Mouse (Mus musculus) E14TG2a.4 (cell line): Measurements from ENCODE around the gene Fbxo48.

Experiments
- H3K27me3 ChIP-seq: 2 replicates; pipeline ENCODE4 v1.6.1; 2014; ENCODE audit warnings: low read length, control low read depth; ENCODE audit not compliant: insufficient read depth
- H3K36me3 ChIP-seq: 2 replicates; pipeline ENCODE4 v1.6.1; 2014; ENCODE audit warnings: low read length, control low read depth; ENCODE audit not compliant: insufficient read depth
- H3K4me1 ChIP-seq: replicated peaks from 2 replicates; pipeline ENCODE4 v1.6.1; 2014; ENCODE audit warnings: low read depth, low read length, control low read depth
- H3K4me3 ChIP-seq: replicated peaks from 2 replicates; pipeline ENCODE4 v1.5.1; 2014; ENCODE audit warnings: mild to moderate bottlenecking, low read length
- H3K9me3 ChIP-seq: 2 replicates; pipeline ENCODE4 v1.6.1; 2014; ENCODE audit warnings: low read length, control low read depth
- CTCF ChIP-seq: conservative IDR thresholded peaks from 2 replicates; pipeline ENCODE4 v1.5.1; 2014; ENCODE audit warnings: low read length
- NANOG ChIP-seq: IDR thresholded peaks from 2 replicates; pipeline ENCODE4 v1.6.1; 2014; ENCODE audit warnings: borderline replicate concordance, low read length, mixed read lengths
- POU5F1 ChIP-seq: IDR thresholded peaks from 2 replicates; pipeline ENCODE4 v1.6.1; 2014; ENCODE audit warnings: low read length, borderline replicate concordance

Fbxo48 gene

GRCm38 (mm10) chr11:16978161-16978707, 27.1 kb downstream of the Fbxo48 start:
- Histone ChIP-seq H3K27me3 (no peaks in the 10 kb centered on the region), H3K4me3 (no peak overlapping the region), H3K4me1 (no peaks in the 10 kb centered on the region), H3K9me3 (no peaks in the 10 kb centered on the region), H3K36me3 (no peaks in the 10 kb centered on the region)
- TF ChIP-seq CTCF (no peak), NANOG (no peak), POU5F1 (no peak)

GRCm38 (mm10) chr11:16986550-16987187, 35.5 kb downstream of the Fbxo48 start:
- Histone ChIP-seq H3K9me3 (no peaks in the 10 kb centered on the region), H3K27me3 (no peaks in the 10 kb centered on the region), H3K4me1 (no peaks in the 10 kb centered on the region), H3K4me3 (no peak overlapping the region), H3K36me3 (no peaks in the 10 kb centered on the region)
- no peak for TF ChIP-seq NANOG
- TF ChIP-seq CTCF, result no peak

- no peaks in the 10 kb centered on the region for H3K27me3 ChIP-seq
- H3K36me3 ChIP-seq, result no peaks in the 10 kb centered on the region
- no peaks in the 10 kb centered on the region for H3K9me3 ChIP-seq
- TF ChIP-seq POU5F1, result no peak
- no peak for TF ChIP-seq CTCF
- TF ChIP-seq NANOG, result no peak
- no peak overlapping the region for H3K4me3 ChIP-seq
- no peaks in the 10 kb centered on the region for H3K4me1 ChIP-seq
Observed at GRCm38 (mm10) chr11:16987745-16988328, 36.7 kb downstream of the Fbxo48 start.

- TF ChIP-seq CTCF (no peak), NANOG (no peak), POU5F1 (no peak)
- no peaks in the 10 kb centered on the region for H3K4me1 ChIP-seq
- H3K9me3 ChIP-seq, result no peaks in the 10 kb centered on the region
- H3K36me3 ChIP-seq, result no peaks in the 10 kb centered on the region
- no peak overlapping the region for H3K4me3 ChIP-seq
- no peaks in the 10 kb centered on the region for H3K27me3 ChIP-seq
Observed at GRCm38 (mm10) chr11:16989885-16990284, 38.7 kb downstream of the Fbxo48 start.

GRCm38 (mm10) chr11:16992880-16993279, 41.7 kb downstream of the Fbxo48 start:
- no peak overlapping the region for H3K4me3 ChIP-seq
- H3K27me3 ChIP-seq, result no peaks in the 10 kb centered on the region
- no peaks in the 10 kb centered on the region for H3K9me3 ChIP-seq
- no peaks in the 10 kb centered on the region for H3K36me3 ChIP-seq
- no peak for TF ChIP-seq CTCF
- TF ChIP-seq POU5F1, result no peak
- TF ChIP-seq NANOG, result no peak
- H3K4me1 ChIP-seq, result no peaks in the 10 kb centered on the region

- no peaks in the 10 kb centered on the region for H3K4me1 ChIP-seq
- TF ChIP-seq CTCF (no peak), NANOG (no peak), POU5F1 (no peak)
- H3K4me3 ChIP-seq, result no peak overlapping the region
Observed at GRCm38 (mm10) chr11:16996818-16997217, 45.6 kb downstream of the Fbxo48 start.

GRCm38 (mm10) chr11:16997465-16997864, 46.3 kb downstream of the Fbxo48 start:
- no peak for TF ChIP-seq NANOG
- Histone ChIP-seq H3K36me3 (no peaks in the 10 kb centered on the region), H3K9me3 (no peaks in the 10 kb centered on the region), H3K4me1 (no peaks in the 10 kb centered on the region), H3K27me3 (no peaks in the 10 kb centered on the region), H3K4me3 (no peak overlapping the region)

More at GRCm38 (mm10) chr11:16996818-16997217, 45.6 kb downstream of the Fbxo48 start:
- Histone ChIP-seq H3K9me3 (no peaks in the 10 kb centered on the region), H3K36me3 (no peaks in the 10 kb centered on the region), H3K27me3 (no peaks in the 10 kb centered on the region)

GRCm38 (mm10) chr11:16999387-16999786, 48.2 kb downstream of the Fbxo48 start:
- Histone ChIP-seq H3K27me3 (no peaks in the 10 kb centered on the region), H3K36me3 (no peaks in the 10 kb centered on the region), H3K4me3 (no peak overlapping the region), H3K9me3 (no peaks in the 10 kb centered on the region), H3K4me1 (no peaks in the 10 kb centered on the region)
- no peak for TF ChIP-seq POU5F1
- no peak for TF ChIP-seq NANOG
- TF ChIP-seq CTCF, result no peak

GRCm38 (mm10) chr11:16999933-17000332, 48.8 kb downstream of the Fbxo48 start:
- Histone ChIP-seq H3K36me3 (no peaks in the 10 kb centered on the region), H3K4me1 (no peaks in the 10 kb centered on the region), H3K9me3 (no peaks in the 10 kb centered on the region), H3K4me3 (no peak overlapping the region), H3K27me3 (no peaks in the 10 kb centered on the region)
- TF ChIP-seq POU5F1 (no peak), CTCF (no peak), NANOG (no peak)
